15 mouse cellular contexts compared by ENCODE assay signal in genomic region chr1:153201448-153201847, GRCm38 (mm10). TPM values are rescaled to one million over a fixed set of nuclear protein-coding genes. Genes with fewer than 3 reads are reported as not detected.
DNase-seq lines count a peak whose midpoint lies in the region; ATAC-seq and TF ChIP-seq lines count a peak whose summit lies in the region.
"Had no signal": no experiment of that assay in that cellular context is flagged by ENCODE, and none has a peak within 500 bp of the region (broad histone marks: within the 10 kb centered on the region; RNA-seq: fewer than 3 reads in every experiment).

No protein-coding gene starts in this region.

- no peak overlapping the region for H3K27ac ChIP-seq in hindbrain, embryonic 13.5 days
- H3K27ac ChIP-seq in hindbrain, postnatal 0 days = no peak overlapping the region
- H3K27ac ChIP-seq in neural tube, embryonic 13.5 days (replicated peaks) = 0 out of 2 replicates have a peak overlapping the region, but pooled peaks have one; percentile 13
- H3K27ac ChIP-seq: kidney, postnatal 0 days; limb, embryonic 12.5 days had no signal

- no peaks in the 10 kb centered on the region for H3K36me3 ChIP-seq in hindbrain, embryonic 13.5 days
- no peaks in the 10 kb centered on the region for H3K36me3 ChIP-seq in hindbrain, postnatal 0 days (ENCODE audit: insufficient read depth, low read length)
- H3K36me3 ChIP-seq in neural tube, embryonic 13.5 days = no peaks in the 10 kb centered on the region
- H3K36me3 ChIP-seq: limb, embryonic 12.5 days had no signal

- no peaks in the 10 kb centered on the region for H3K9me3 ChIP-seq in hindbrain, embryonic 13.5 days
- H3K9me3 ChIP-seq in hindbrain, postnatal 0 days (ENCODE audit: low read length) = no peaks in the 10 kb centered on the region
- H3K9me3 ChIP-seq in neural tube, embryonic 13.5 days = no peaks in the 10 kb centered on the region
- H3K9me3 ChIP-seq: limb, embryonic 12.5 days had no signal

- WGBS in hindbrain, embryonic 13.5 days = 39% methylated on average over 14 of the region's 14 CpGs
- WGBS in hindbrain, postnatal 0 days = 23% methylated on average over 14 of the region's 14 CpGs
- WGBS in neural tube, embryonic 13.5 days = 47% methylated on average over 14 of the region's 14 CpGs

- TF ChIP-seq CTCF in hindbrain, postnatal 0 days (IDR thresholded peaks at IDR 0.05; ENCODE audit: low read depth) = no peak

- peak; percentile 15 for DNase-seq in embryo, embryonic 10.5 days (ENCODE audit: low spot score)
- no peak for DNase-seq in embryo, embryonic 10 days (ENCODE audit: low spot score)
- DNase-seq in hindbrain, postnatal 0 days (ENCODE audit: low spot score) = no peak
- no peak for DNase-seq in neural tube, embryonic 10.5 days (ENCODE audit: extremely low spot score, low spot score)
- no peak for DNase-seq in thymus, adult 18-20 months
- DNase-seq: adrenal gland, postnatal 36 days; cerebellum, adult 11-12 months; layer of hippocampus, postnatal 36 days had no signal

- H3K27me3 ChIP-seq in hindbrain, embryonic 13.5 days = no peaks in the 10 kb centered on the region
- H3K27me3 ChIP-seq in hindbrain, postnatal 0 days (ENCODE audit: insufficient read depth, low read length) = no peaks in the 10 kb centered on the region
- H3K27me3 ChIP-seq in neural tube, embryonic 13.5 days = no peaks in the 10 kb centered on the region
- H3K27me3 ChIP-seq: limb, embryonic 12.5 days had no signal

- H3K4me2 ChIP-seq in hindbrain, embryonic 13.5 days = no peak overlapping the region
- no peak overlapping the region for H3K4me2 ChIP-seq in hindbrain, postnatal 0 days (ENCODE audit: low read depth, low read length)
- no peak overlapping the region for H3K4me2 ChIP-seq in neural tube, embryonic 13.5 days
- H3K4me2 ChIP-seq: limb, embryonic 12.5 days had no signal

- peak overlapping the region; percentile 35; the same call in 1 of the 2 replicates for H3K9ac ChIP-seq in hindbrain, embryonic 13.5 days
- H3K9ac ChIP-seq in hindbrain, postnatal 0 days (replicated peaks; ENCODE audit: low read length) = no peak overlapping the region
- no peak overlapping the region for H3K9ac ChIP-seq in neural tube, embryonic 13.5 days
- H3K9ac ChIP-seq: limb, embryonic 12.5 days had no signal

- peaks cover 18% of the 10 kb centered on the region for H3K4me1 ChIP-seq in hindbrain, embryonic 13.5 days (replicated peaks)
- H3K4me1 ChIP-seq in hindbrain, postnatal 0 days (ENCODE audit: insufficient read depth, low read length) = no peaks in the 10 kb centered on the region
- peaks cover 21% of the 10 kb centered on the region for H3K4me1 ChIP-seq in neural tube, embryonic 13.5 days (replicated peaks)

- no peak for ATAC-seq in hindbrain, embryonic 13.5 days (ENCODE audit: low FRiP score)
- no peak for ATAC-seq in hindbrain, postnatal 0 days
- ATAC-seq in neural tube, embryonic 13.5 days (ENCODE audit: low read depth) = no peak
- ATAC-seq in megakaryocyte progenitor cell, adult 5-6 weeks (replicated peaks; ENCODE audit: poor library complexity) = no peak
- ATAC-seq: inflammation-experienced regulatory T-cells, adult 6 months had no signal

- H3K4me3 ChIP-seq in hindbrain, embryonic 13.5 days = no peak overlapping the region
- no peak overlapping the region for H3K4me3 ChIP-seq in hindbrain, postnatal 0 days (ENCODE audit: low read length)
- H3K4me3 ChIP-seq in neural tube, embryonic 13.5 days = no peak overlapping the region
- H3K4me3 ChIP-seq: limb, embryonic 12.5 days had no signal

RNA-seq across cellular contexts. Expression of gene Lamc2, which starts 15.2 kb away (rescaled TPM):
- polyA plus RNA-seq in hindbrain, embryonic 13.5 days (2015; fragmentation: Nextera tagmentation; extraction: Ambion mirVana) = 0.80 and 0.84 TPM in 2 replicates
- 5.8 and 6.3 TPM in 2 replicates for total RNA-seq in hindbrain, postnatal 0 days (2014; rRNA removed)
- 3.7 and 4.4 TPM in 2 replicates for polyA plus RNA-seq in hindbrain, postnatal 0 days (2015; fragmentation: Nextera tagmentation; extraction: Ambion mirVana)
- 0.92 and 1.1 TPM in 2 replicates for polyA plus RNA-seq in neural tube, embryonic 13.5 days (2015; fragmentation: Nextera tagmentation; extraction: Ambion mirVana)
- total RNA-seq in megakaryocyte progenitor cell, adult 5-6 weeks (2015) = 0.02 TPM in 1 of 2 replicates, not detected in the other
- total RNA-seq in megakaryocyte progenitor cell, adult 5-6 weeks (2017) = not detected in 2 replicates
- total RNA-seq: monocyte, adult 5-6 weeks had no signal
